12 mouse cellular contexts compared by ENCODE assay signal in the genomic region with DNA sequence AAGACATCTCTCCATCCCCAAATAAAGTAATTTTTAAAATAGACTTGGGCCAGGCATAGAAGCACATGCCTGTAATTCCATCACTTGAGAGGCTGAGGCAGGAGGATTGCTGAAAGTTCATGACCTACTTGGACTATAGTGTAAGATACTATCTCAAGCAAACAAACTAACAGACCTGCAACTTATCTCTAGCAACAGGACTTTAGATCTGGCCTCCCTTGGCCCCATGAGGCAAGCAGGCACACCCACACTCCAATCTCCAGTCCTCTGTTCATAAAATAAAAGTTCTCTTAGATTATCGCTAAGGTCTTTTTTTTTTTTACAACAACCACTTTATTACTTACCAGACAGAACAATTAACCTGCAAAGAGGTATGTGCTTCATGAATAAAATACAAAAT.
"Had no signal": no experiment of that assay in that cellular context is flagged by ENCODE, and none has a peak within 500 bp of the region (broad histone marks: within the 10 kb centered on the region; RNA-seq: fewer than 3 reads in every experiment).

No protein-coding gene starts in this region.

- H3K9ac ChIP-seq: limb, embryonic 12.5 days; liver, embryonic 15.5 days; lung, embryonic 14.5 days; midbrain, embryonic 13.5 days had no signal

- DNase-seq: kidney, adult 11 months; kidney, adult 9 months; lung, embryonic 14.5 days; lung, postnatal 14 days; spleen, adult 18-20 months; thymus, adult 18-20 months; thymus, postnatal 14 days had no signal

- H3K4me1 ChIP-seq: midbrain, embryonic 13.5 days had no signal

- H3K27ac ChIP-seq: kidney, postnatal 0 days; limb, embryonic 12.5 days; liver, embryonic 15.5 days; macrophage; midbrain, embryonic 13.5 days had no signal

- H3K4me2 ChIP-seq: limb, embryonic 12.5 days; liver, embryonic 15.5 days; lung, embryonic 14.5 days; midbrain, embryonic 13.5 days had no signal

- H3K9me3 ChIP-seq: limb, embryonic 12.5 days; liver, embryonic 15.5 days; midbrain, embryonic 13.5 days had no signal

- H3K27me3 ChIP-seq: limb, embryonic 12.5 days; liver, embryonic 15.5 days; midbrain, embryonic 13.5 days had no signal

- ATAC-seq: midbrain, embryonic 13.5 days had no signal

- H3K36me3 ChIP-seq: limb, embryonic 12.5 days; liver, embryonic 15.5 days; midbrain, embryonic 13.5 days had no signal

- H3K4me3 ChIP-seq: limb, embryonic 12.5 days; liver, embryonic 15.5 days; midbrain, embryonic 13.5 days had no signal
